Mouse (Mus musculus) stomach, postnatal 0 days (tissue): Measurements from ENCODE around the gene Yy1.

ENCODE experiments used
- CTCF ChIP-seq: IDR thresholded peaks from 2 replicates; pipeline ENCODE4 v1.5.1; 2016; ENCODE audit warnings: antibody characterized with exemption, low read depth, mild to moderate bottlenecking, moderate library complexity
- EP300 ChIP-seq: optimal IDR thresholded peaks from 2 replicates; pipeline ENCODE3; 2016; ENCODE audit warnings: antibody characterized with exemption

GRCm38 (mm10) chr12:108849488-108850022 is 56.8 kb downstream of the Yy1 start:
- TF ChIP-seq CTCF (no peak), EP300 (no peak)
